ENCODE assay signal across 8 mouse cellular contexts in genomic region chr2:11705201-11706025, GRCm38 (mm10). TPM values are rescaled to one million over a fixed set of nuclear protein-coding genes. Genes with fewer than 3 reads are reported as not detected.
DNase-seq lines count a peak whose midpoint lies in the region; ATAC-seq and TF ChIP-seq lines count a peak whose summit lies in the region.

Gene Il15ra, plus strand, starts transcription at chr2:11705290.

- H3K4me1 ChIP-seq in embryonic fibroblast, embryonic 13.5 days (ENCODE audit: control insufficient read depth, insufficient read depth, low read length) = peaks cover 7% of the 10 kb centered on the region; the same call in 1 of the 2 replicates
- peaks cover 24% of the 10 kb centered on the region for H3K4me1 ChIP-seq in liver, adult 2 months (ENCODE audit: control insufficient read depth, insufficient read depth, low read length)

- TF ChIP-seq POLR2A in embryonic fibroblast, embryonic 13.5 days (IDR thresholded peaks at IDR 0.05; ENCODE audit: low read depth, low read length) = 0 out of 2 replicates have a peak, but pooled peaks have one; percentile 38
- TF ChIP-seq POLR2A in liver, adult 2 months (IDR thresholded peaks at IDR 0.05; ENCODE audit: extremely low read depth, insufficient read depth, low read length) = peak; percentile 50; the same call in 1 of the 2 replicates

- no peak for TF ChIP-seq CTCF in embryonic fibroblast, embryonic 13.5 days (IDR thresholded peaks at IDR 0.05; ENCODE audit: borderline replicate concordance, insufficient read depth, low read length)
- no peak for TF ChIP-seq CTCF in liver, adult 2 months (IDR thresholded peaks at IDR 0.05; ENCODE audit: low read depth, low read length)

- H3K79me2 ChIP-seq in liver, adult 2 months (ENCODE audit: control insufficient read depth, insufficient read depth, low read length) = peaks cover 24% of the 10 kb centered on the region

- DNase-seq in 416B (ENCODE audit: low read depth) = peak; percentile 77
- DNase-seq in adrenal gland, postnatal 10 days = peak; percentile 91
- peak; percentile 87 to 89 for DNase-seq in heart, adult 9 months (ENCODE audit: low spot score in 2 of 2)
- DNase-seq in kidney, adult 9 months = peak; percentile 95
- peak; percentile 93 for DNase-seq in liver, adult 2 months (ENCODE audit: extremely low read depth, low read depth, low spot score)
- peak; percentile 26 to 72 for DNase-seq in spleen, postnatal 4 days (ENCODE audit: low spot score in 2 of 2)

- H3K9ac ChIP-seq in liver, adult 2 months (ENCODE audit: low read depth, low read length) = peak within 1 kb of the TSS; percentile 94

- H3K36me3 ChIP-seq in liver, adult 2 months (ENCODE audit: control insufficient read depth, insufficient read depth, low read length) = peaks cover 10% of the 10 kb centered on the region; the same call in 1 of the 2 replicates

- 1% methylated on average over 37 of the region's 37 CpGs for WGBS in liver, adult 2 months

- peak within 1 kb of the TSS; percentile 14; the same call in 1 of the 2 replicates for H3K27ac ChIP-seq in embryonic fibroblast, embryonic 13.5 days (ENCODE audit: insufficient read depth, low read length)
- H3K27ac ChIP-seq in liver, adult 2 months (replicated peaks; ENCODE audit: insufficient read depth, low read depth, low read length) = peak within 1 kb of the TSS; percentile 90

- peak; percentile 59 for ATAC-seq in monocyte, adult 5-6 weeks (replicated peaks; ENCODE audit: insufficient number of reproducible peaks, low FRiP score, low TSS enrichment, poor library complexity, severe bottlenecking)

- H3K4me3 ChIP-seq in embryonic fibroblast, embryonic 13.5 days (ENCODE audit: insufficient read depth, low read length) = peak within 1 kb of the TSS; percentile 73
- H3K4me3 ChIP-seq in liver, adult 2 months (ENCODE audit: insufficient read depth, low read depth, low read length) = peak within 1 kb of the TSS; percentile 84

- H3K27me3 ChIP-seq in liver, adult 2 months (ENCODE audit: control insufficient read depth, insufficient read depth, low read length) = no peaks in the 10 kb centered on the region

RNA-seq across cellular contexts. Expression of gene Il15ra, which starts in this region (rescaled TPM):
- total RNA-seq in adrenal gland, postnatal 10 days (2021) = 10 to 100 TPM; 41.5 to 58.8 TPM
- polyA plus RNA-seq in embryonic fibroblast, embryonic 13.5 days (2011; ENCODE audit: insufficient read length, low read depth, missing spikeins) = 10.6 and 10.9 TPM in 2 replicates
- 46.6 and 59.8 TPM in 2 replicates for total RNA-seq in liver, adult 2 months (2014; rRNA removed)
- 20.1 and 24.9 TPM in 2 replicates for polyA plus RNA-seq in liver, adult 2 months (2012; rRNA removed)
- 16.9 to 24.0 TPM (median 22.9 TPM) in 3 replicates for total RNA-seq in monocyte, adult 5-6 weeks (2017)

Comparison
In these comparisons a context has a peak if more than half of its experiments do, and no peak if none do; other contexts are left out.
1. Peak in every context shown above with its lines: DNase-seq, ATAC-seq, H3K4me3 ChIP-seq and H3K27ac ChIP-seq.